Mouse (Mus musculus) thymus, postnatal 25 days (tissue): Measurements from ENCODE around the gene Rpp38.

Experiments used
- DNase-seq: peaks from one replicate; pipeline ENCODE4 v3.0.0; 2022

Rpp38 gene

GRCm38 (mm10) chr2:3285181-3285530 is 47.3 kb downstream of the Rpp38 start:
- DNase-seq, result no peak

GRCm38 (mm10) chr2:3284473-3285180 is 47.8 kb downstream of the Rpp38 start:
- peak; percentile 70 for DNase-seq

- DNase-seq, result peak; percentile 99
Measured at GRCm38 (mm10) chr2:3283602-3284472, 48.6 kb downstream of the Rpp38 start, which contains the start of gene Nmt2. Gene Nmt2 (plus strand): TSS chr2:3284212.

GRCm38 (mm10) chr2:3282866-3283601 is 49.4 kb downstream of the Rpp38 start:
- DNase-seq, result no peak

- no peak for DNase-seq
Measured at GRCm38 (mm10) chr2:3281311-3281710, 51.1 kb downstream of the Rpp38 start.
